Mouse (Mus musculus): Measurements from ENCODE around the gene 2010003K11Rik. TPM values are rescaled to one million over a fixed set of nuclear protein-coding genes. Genes with fewer than 3 reads are reported as not detected.
"Not testable (repeated sequence)": the region's sequence is repeated elsewhere in the genome, so short reads cannot be mapped to it uniquely, and the experiment has no call there.

2010003K11Rik gene
- polyA plus RNA-seq, 1 experiment from 2014 or later = not detected

DNA sequence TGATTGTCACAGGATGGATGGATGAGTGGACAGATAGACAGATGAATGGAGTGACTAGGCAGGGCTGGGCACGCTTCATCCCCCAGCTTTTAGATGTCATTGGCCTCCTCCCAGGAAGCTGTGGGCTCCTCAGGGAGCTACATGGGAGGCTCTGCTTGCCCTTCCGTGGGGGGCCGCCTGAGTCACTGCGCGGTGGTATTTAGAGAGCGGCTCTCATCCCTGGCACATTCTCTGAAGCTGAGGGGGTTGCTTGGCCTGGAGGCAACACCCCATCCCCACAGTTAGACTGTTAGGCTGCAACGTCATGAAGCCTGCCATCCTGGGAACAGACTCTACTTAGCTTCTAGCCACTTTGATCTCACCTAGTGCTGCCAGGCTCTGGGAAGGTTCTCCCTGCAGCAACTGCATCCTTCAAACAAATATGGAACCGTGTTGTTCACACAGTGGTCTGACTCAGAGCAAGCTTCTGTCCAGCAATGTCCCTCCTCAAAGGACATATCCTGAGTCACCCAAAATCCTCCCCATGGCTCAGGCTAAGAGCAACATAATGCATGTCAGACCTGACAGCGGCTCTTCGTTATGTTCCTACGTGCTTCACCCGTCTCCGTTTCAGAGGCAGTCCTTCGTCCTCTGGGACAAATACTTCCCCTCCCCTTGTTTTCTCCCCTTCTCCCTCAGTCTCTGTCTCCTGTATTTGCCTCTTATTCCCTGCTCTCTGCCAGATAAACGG lies 43.1 kb downstream of the 2010003K11Rik start:
- no peak overlapping the region for H3K4me2 ChIP-seq (replicated peaks; ENCODE audit: low read depth, low read length)
- no peaks in the 10 kb centered on the region for H3K36me3 ChIP-seq (ENCODE audit: control insufficient read depth, insufficient read depth, low read length)
- no peaks in the 10 kb centered on the region for H3K9me3 ChIP-seq (ENCODE audit: control insufficient read depth, low read depth, low read length)
- no peak overlapping the region for H3K9ac ChIP-seq (replicated peaks; ENCODE audit: low read depth, low read length)
- no peaks in the 10 kb centered on the region for H3K27me3 ChIP-seq (ENCODE audit: control insufficient read depth, insufficient read depth, low read length)
- no peak for ATAC-seq (ENCODE audit: insufficient number of reproducible peaks, insufficient read depth, low FRiP score, low read depth)
- no peaks in the 10 kb centered on the region for H3K4me1 ChIP-seq (ENCODE audit: control insufficient read depth, insufficient read depth, low read length)
- H3K4me3 ChIP-seq (ENCODE audit: low read depth, low read length) = no peak overlapping the region
- H3K27ac ChIP-seq (ENCODE audit: low read length) = no peak overlapping the region
- WGBS = 69% methylated on average over 15 of the region's 15 CpGs

DNA sequence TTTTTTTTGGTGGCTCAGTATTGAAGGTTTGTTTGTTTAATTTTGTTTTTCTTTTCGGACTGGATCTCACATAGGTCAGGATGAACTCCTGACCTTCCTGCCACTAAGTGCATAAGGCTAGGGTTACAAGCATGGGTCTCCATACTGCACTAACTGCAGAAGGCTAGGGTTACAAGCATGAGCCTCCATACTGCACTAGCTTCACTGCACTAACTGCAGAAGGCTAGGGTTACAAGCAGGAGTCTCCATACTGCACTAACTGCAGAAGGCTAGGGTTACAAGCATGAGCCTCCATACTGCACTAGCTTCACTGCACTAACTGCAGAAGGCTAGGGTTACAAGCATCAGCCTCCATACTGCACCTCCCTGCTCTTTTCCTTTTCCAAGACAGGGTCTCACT lies 44.3 kb downstream of the 2010003K11Rik start:
- not testable (repeated sequence) for H3K4me2 ChIP-seq (replicated peaks; ENCODE audit: low read depth, low read length); H3K9ac ChIP-seq (replicated peaks; ENCODE audit: low read depth, low read length); ATAC-seq (ENCODE audit: insufficient number of reproducible peaks, insufficient read depth, low FRiP score, low read depth); H3K9me3 ChIP-seq (ENCODE audit: control insufficient read depth, low read depth, low read length); H3K4me3 ChIP-seq (ENCODE audit: low read depth, low read length); H3K27ac ChIP-seq (ENCODE audit: low read length); H3K27me3 ChIP-seq (ENCODE audit: control insufficient read depth, insufficient read depth, low read length); H3K36me3 ChIP-seq (ENCODE audit: control insufficient read depth, insufficient read depth, low read length); H3K4me1 ChIP-seq (ENCODE audit: control insufficient read depth, insufficient read depth, low read length)
- WGBS = 4% methylated on average over 1 of the region's 1 CpGs

DNA sequence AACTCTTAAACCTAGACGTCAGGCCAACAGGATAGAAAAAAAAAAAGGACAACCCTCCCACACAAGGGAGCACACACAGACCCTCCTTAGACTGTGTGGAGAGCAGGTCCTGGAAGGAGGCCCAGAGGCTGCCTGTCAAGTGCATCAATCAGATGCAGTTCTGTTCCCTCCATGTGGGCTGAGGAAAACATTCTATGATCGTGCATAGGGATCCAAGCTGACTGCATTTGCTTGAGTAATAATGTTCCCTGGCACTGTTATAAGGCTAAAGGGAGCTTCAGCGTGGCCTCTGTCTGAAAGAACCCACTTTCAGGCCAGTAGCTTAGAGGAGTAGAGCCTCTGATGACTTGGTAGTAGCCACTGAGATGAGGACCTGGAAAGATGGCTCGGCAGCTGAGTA lies 45.9 kb downstream of the 2010003K11Rik start:
- H3K9ac ChIP-seq (replicated peaks; ENCODE audit: low read depth, low read length) = no peak overlapping the region
- H3K4me3 ChIP-seq (ENCODE audit: low read depth, low read length) = no peak overlapping the region
- H3K27me3 ChIP-seq (ENCODE audit: control insufficient read depth, insufficient read depth, low read length) = no peaks in the 10 kb centered on the region
- 53% methylated on average over 4 of the region's 4 CpGs for WGBS
- H3K36me3 ChIP-seq (ENCODE audit: control insufficient read depth, insufficient read depth, low read length) = no peaks in the 10 kb centered on the region
- H3K9me3 ChIP-seq (ENCODE audit: control insufficient read depth, low read depth, low read length) = no peaks in the 10 kb centered on the region
- no peaks in the 10 kb centered on the region for H3K4me1 ChIP-seq (ENCODE audit: control insufficient read depth, insufficient read depth, low read length)
- no peak overlapping the region for H3K4me2 ChIP-seq (replicated peaks; ENCODE audit: low read depth, low read length)
- no peak overlapping the region for H3K27ac ChIP-seq (ENCODE audit: low read length)
- ATAC-seq (ENCODE audit: insufficient number of reproducible peaks, insufficient read depth, low FRiP score, low read depth) = no peak

DNA sequence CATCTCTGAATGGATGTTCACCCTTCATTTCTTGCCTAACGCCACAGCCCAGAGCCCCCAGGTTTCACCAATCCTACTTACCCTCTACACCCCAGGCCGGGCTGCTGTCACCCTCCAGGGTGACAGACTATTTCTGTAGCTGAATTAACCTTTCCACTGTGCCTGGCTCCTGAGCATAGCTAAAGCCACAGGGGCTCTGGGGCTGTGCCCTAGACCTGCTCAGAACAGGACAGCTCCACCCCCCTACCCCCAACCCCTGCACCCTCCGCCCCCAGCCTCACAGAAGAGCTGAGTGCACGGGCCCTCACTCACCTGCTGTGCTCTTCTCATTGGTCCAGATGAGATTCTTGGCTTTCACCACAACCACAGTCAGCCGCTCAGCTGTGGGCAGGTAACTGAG lies 46.4 kb downstream of the 2010003K11Rik start:
- H3K4me3 ChIP-seq (ENCODE audit: low read depth, low read length) = no peak overlapping the region
- no peaks in the 10 kb centered on the region for H3K27me3 ChIP-seq (ENCODE audit: control insufficient read depth, insufficient read depth, low read length)
- H3K4me2 ChIP-seq (replicated peaks; ENCODE audit: low read depth, low read length) = no peak overlapping the region
- ATAC-seq (ENCODE audit: insufficient number of reproducible peaks, insufficient read depth, low FRiP score, low read depth) = no peak
- H3K9me3 ChIP-seq (ENCODE audit: control insufficient read depth, low read depth, low read length) = no peaks in the 10 kb centered on the region
- no peaks in the 10 kb centered on the region for H3K4me1 ChIP-seq (ENCODE audit: control insufficient read depth, insufficient read depth, low read length)
- no peak overlapping the region for H3K27ac ChIP-seq (ENCODE audit: low read length)
- H3K9ac ChIP-seq (replicated peaks; ENCODE audit: low read depth, low read length) = no peak overlapping the region
- 33% methylated on average over 5 of the region's 5 CpGs for WGBS
- no peaks in the 10 kb centered on the region for H3K36me3 ChIP-seq (ENCODE audit: control insufficient read depth, insufficient read depth, low read length)

GRCm38 (mm10) chr19:4451098-4451497 lies 47.3 kb downstream of the 2010003K11Rik start:
- WGBS = 54% methylated on average over 8 of the region's 8 CpGs
- Histone ChIP-seq H3K36me3 (ENCODE audit: control insufficient read depth, insufficient read depth, low read length) (no peaks in the 10 kb centered on the region), H3K27me3 (ENCODE audit: control insufficient read depth, insufficient read depth, low read length) (no peaks in the 10 kb centered on the region), H3K9ac (replicated peaks; ENCODE audit: low read depth, low read length) (no peak overlapping the region), H3K4me2 (replicated peaks; ENCODE audit: low read depth, low read length) (no peak overlapping the region), H3K9me3 (ENCODE audit: control insufficient read depth, low read depth, low read length) (no peaks in the 10 kb centered on the region), H3K4me3 (ENCODE audit: low read depth, low read length) (no peak overlapping the region), H3K4me1 (ENCODE audit: control insufficient read depth, insufficient read depth, low read length) (no peaks in the 10 kb centered on the region), H3K27ac (ENCODE audit: low read length) (no peak overlapping the region)
- ATAC-seq (ENCODE audit: insufficient number of reproducible peaks, insufficient read depth, low FRiP score, low read depth) = no peak

- H3K4me3 ChIP-seq (ENCODE audit: low read depth, low read length) = no peak overlapping the region
- no peak overlapping the region for H3K27ac ChIP-seq (ENCODE audit: low read length)
- H3K36me3 ChIP-seq (ENCODE audit: control insufficient read depth, insufficient read depth, low read length) = no peaks in the 10 kb centered on the region
- H3K4me2 ChIP-seq (replicated peaks; ENCODE audit: low read depth, low read length) = no peak overlapping the region
- no peak for ATAC-seq (ENCODE audit: insufficient number of reproducible peaks, insufficient read depth, low FRiP score, low read depth)
- WGBS = 53% methylated on average over 5 of the region's 5 CpGs
- no peaks in the 10 kb centered on the region for H3K9me3 ChIP-seq (ENCODE audit: control insufficient read depth, low read depth, low read length)
- H3K9ac ChIP-seq (replicated peaks; ENCODE audit: low read depth, low read length) = no peak overlapping the region
- no peaks in the 10 kb centered on the region for H3K27me3 ChIP-seq (ENCODE audit: control insufficient read depth, insufficient read depth, low read length)
- H3K4me1 ChIP-seq (ENCODE audit: control insufficient read depth, insufficient read depth, low read length) = no peaks in the 10 kb centered on the region
Measured at GRCm38 (mm10) chr19:4450666-4451065, 47.7 kb downstream of the 2010003K11Rik start.

DNA sequence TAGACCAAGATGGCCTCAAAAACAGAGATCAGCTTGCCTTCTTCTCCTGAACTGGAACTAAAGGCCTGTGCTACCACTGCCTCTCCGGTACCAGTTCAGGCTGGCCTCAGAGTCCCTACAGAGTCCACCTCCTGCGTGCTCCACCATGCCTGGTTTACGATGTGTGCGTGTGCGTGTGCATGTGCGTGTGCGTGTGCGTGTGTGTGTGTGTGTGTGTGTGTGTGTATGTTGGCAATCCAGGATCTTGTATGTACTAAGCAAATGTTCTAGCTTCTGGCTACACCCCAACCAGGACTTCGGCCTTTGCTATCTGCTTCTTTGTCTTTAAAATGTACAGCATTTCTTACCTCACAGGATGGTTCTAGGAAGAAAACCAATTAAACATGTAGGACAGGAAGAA lies 49.2 kb downstream of the 2010003K11Rik start:
- H3K36me3 ChIP-seq (ENCODE audit: control insufficient read depth, insufficient read depth, low read length) = no peaks in the 10 kb centered on the region
- no peak overlapping the region for H3K4me2 ChIP-seq (replicated peaks; ENCODE audit: low read depth, low read length)
- no peak overlapping the region for H3K27ac ChIP-seq (ENCODE audit: low read length)
- H3K9me3 ChIP-seq (ENCODE audit: control insufficient read depth, low read depth, low read length) = no peaks in the 10 kb centered on the region
- 95% methylated on average over 9 of the region's 9 CpGs for WGBS
- no peak for ATAC-seq (ENCODE audit: insufficient number of reproducible peaks, insufficient read depth, low FRiP score, low read depth)
- H3K4me3 ChIP-seq (ENCODE audit: low read depth, low read length) = no peak overlapping the region
- H3K27me3 ChIP-seq (ENCODE audit: control insufficient read depth, insufficient read depth, low read length) = no peaks in the 10 kb centered on the region
- H3K9ac ChIP-seq (replicated peaks; ENCODE audit: low read depth, low read length) = no peak overlapping the region
- H3K4me1 ChIP-seq (ENCODE audit: control insufficient read depth, insufficient read depth, low read length) = no peaks in the 10 kb centered on the region

DNA sequence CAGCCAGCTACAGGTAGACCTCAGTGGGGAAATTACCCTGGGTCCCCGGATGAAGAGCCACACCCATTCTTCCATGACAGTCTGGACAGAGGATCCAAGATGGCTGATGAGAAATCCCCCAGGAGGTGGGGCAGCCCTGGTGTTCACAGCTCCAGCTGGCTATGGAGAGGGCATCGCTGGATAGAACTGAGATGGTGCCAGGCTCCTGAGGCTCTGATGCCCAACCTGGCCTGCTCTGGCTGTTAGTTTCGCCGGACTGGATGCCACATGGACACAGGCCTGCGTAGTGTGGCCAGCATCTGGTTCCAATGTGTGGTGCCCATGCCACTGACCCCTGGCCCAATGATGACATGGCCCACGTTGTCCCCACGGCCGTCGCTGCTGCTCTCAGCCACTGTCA lies 50.9 kb downstream of the 2010003K11Rik start:
- Histone ChIP-seq H3K9ac (replicated peaks; ENCODE audit: low read depth, low read length) (no peak overlapping the region), H3K4me3 (ENCODE audit: low read depth, low read length) (no peak overlapping the region), H3K4me2 (replicated peaks; ENCODE audit: low read depth, low read length) (no peak overlapping the region), H3K27me3 (ENCODE audit: control insufficient read depth, insufficient read depth, low read length) (no peaks in the 10 kb centered on the region), H3K27ac (ENCODE audit: low read length) (no peak overlapping the region), H3K36me3 (ENCODE audit: control insufficient read depth, insufficient read depth, low read length) (no peaks in the 10 kb centered on the region), H3K9me3 (ENCODE audit: control insufficient read depth, low read depth, low read length) (no peaks in the 10 kb centered on the region), H3K4me1 (ENCODE audit: control insufficient read depth, insufficient read depth, low read length) (no peaks in the 10 kb centered on the region)
- 88% methylated on average over 9 of the region's 9 CpGs for WGBS
- ATAC-seq (ENCODE audit: insufficient number of reproducible peaks, insufficient read depth, low FRiP score, low read depth) = no peak
